Mouse (Mus musculus) G1E (cell line): Measurements from ENCODE around the gene Tor1aip1.

Source experiments
- CTCF ChIP-seq: IDR thresholded peaks from 2 replicates; pipeline ENCODE4 v1.5.1; 2012; ENCODE audit warnings: low read depth, low read length, inconsistent platforms, mixed read lengths
- GATA1 ChIP-seq: IDR thresholded peaks from 2 replicates; pipeline ENCODE4 v1.6.1; 2012; ENCODE audit warnings: borderline replicate concordance, low read length, inconsistent platforms, mixed read lengths
- GATA2 ChIP-seq: IDR thresholded peaks from 2 replicates; pipeline ENCODE4 v1.6.1; 2012; ENCODE audit warnings: low read depth, low read length, inconsistent platforms, borderline replicate concordance
- POLR2AphosphoS5 ChIP-seq: IDR thresholded peaks from 2 replicates; pipeline ENCODE4 v1.6.1; 2012; ENCODE audit warnings: low read depth, low read length, inconsistent platforms; ENCODE audit not compliant: insufficient replicate concordance
- TAL1 ChIP-seq: conservative IDR thresholded peaks from 2 replicates; pipeline ENCODE4 v1.6.1; 2012; ENCODE audit warnings: low read depth, low read length, inconsistent platforms, mixed read lengths

DNA sequence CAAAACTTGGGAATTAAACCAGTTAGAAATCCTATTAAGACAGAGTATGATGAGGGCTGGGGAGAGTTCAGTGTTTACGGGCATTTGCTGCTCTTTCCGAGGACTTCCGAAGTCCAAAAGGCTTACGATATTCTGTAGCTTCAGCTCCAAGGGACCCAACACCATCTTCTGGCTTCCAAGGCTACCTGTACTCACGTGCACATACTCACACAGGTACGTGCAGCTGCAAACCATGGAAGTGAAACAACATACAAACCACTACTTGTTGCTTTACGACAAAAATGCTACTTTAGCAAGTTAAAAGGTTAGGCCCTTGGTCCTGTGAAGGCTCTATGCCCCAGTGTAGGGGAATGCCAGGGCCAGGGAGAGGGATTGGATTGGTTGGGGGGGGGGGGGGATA lies 2.4 kb downstream of the Tor1aip1 start:
- TF ChIP-seq CTCF (no peak), POLR2AphosphoS5 (no peak), GATA1 (no peak), TAL1 (no peak), GATA2 (no peak)
